Mouse (Mus musculus) midbrain, embryonic 15.5 days (tissue): Measurements from ENCODE around the gene Olfr1157. TPM values are rescaled to one million over a fixed set of nuclear protein-coding genes. Genes with fewer than 3 reads are reported as not detected.

Source experiments
- ATAC-seq: fragments of 200-750 bp; cut with Nextera tagmentation; replicated peaks from 2 replicates; pipeline ENCODE4 v1.8.0; 2017; ENCODE audit warnings: moderate TSS enrichment
- H3K27ac ChIP-seq: fragments of 300-500 bp; sonication (generic); 2 replicates; pipeline ENCODE4 v1.5.1; 2015; ENCODE audit warnings: mild to moderate bottlenecking, inconsistent platforms
- H3K27me3 ChIP-seq: fragments of 300-500 bp; sonication (generic); replicated peaks from 2 replicates; pipeline ENCODE4 v1.6.1; 2015; ENCODE audit warnings: inconsistent platforms
- H3K36me3 ChIP-seq: fragments of 300-500 bp; sonication (generic); replicated peaks from 2 replicates; pipeline ENCODE4 v1.6.1; 2015; ENCODE audit warnings: inconsistent platforms
- H3K4me1 ChIP-seq: fragments of 300-500 bp; sonication (generic); 2 replicates; pipeline ENCODE4 v1.6.1; 2015; ENCODE audit warnings: inconsistent platforms
- H3K4me2 ChIP-seq: fragments of 300-500 bp; sonication (generic); 2 replicates; pipeline ENCODE4 v1.6.1; 2015; ENCODE audit warnings: inconsistent platforms, mild to moderate bottlenecking, moderate library complexity
- H3K4me3 ChIP-seq: fragments of 300-500 bp; sonication (generic); 2 replicates; pipeline ENCODE4 v1.5.1; 2015; ENCODE audit warnings: mild to moderate bottlenecking, inconsistent platforms
- H3K9ac ChIP-seq: fragments of 300-500 bp; sonication (generic); 2 replicates; pipeline ENCODE4 v1.6.1; 2015; ENCODE audit warnings: mild to moderate bottlenecking, inconsistent platforms
- H3K9me3 ChIP-seq: fragments of 300-500 bp; sonication (generic); 2 replicates; pipeline ENCODE4 v1.6.1; 2016; ENCODE audit warnings: inconsistent platforms
- WGBS: fragments of 180-500 bp; shearing (Covaris S2); methylation state at CpG from one replicate; pipeline ENCODE4 v1.1.7; 2015; ENCODE audit warnings: mixed read lengths; 5-methylcytosine and 5-hydroxymethylcytosine counted together
- polyA plus RNA-seq: library from polyadenylated mRNA; unstranded; fragments of >200 nt; fragmentation: Nextera tagmentation; extraction: Ambion mirVana; gene quantifications from 2 replicates; pipeline ENCODE4 v1.2.1, GENCODE M21; 2015

The Olfr1157 gene
- polyA plus RNA-seq, result not detected in 2 replicates

GRCm38 (mm10) chr2:87968199-87968598, at the start of gene Olfr1157:
Gene Olfr1157 (minus strand): TSS chr2:87968299.
- 95% methylated on average over 4 of the region's 4 CpGs for WGBS
- no peak within 1 kb of the TSS for H3K4me2 ChIP-seq
- no peak within 1 kb of the TSS for H3K9ac ChIP-seq
- no peaks in the 10 kb centered on the region for H3K4me1 ChIP-seq
- H3K36me3 ChIP-seq, result no peaks in the 10 kb centered on the region
- H3K9me3 ChIP-seq, result no peaks in the 10 kb centered on the region
- no peaks in the 10 kb centered on the region for H3K27me3 ChIP-seq
- no peak within 1 kb of the TSS for H3K27ac ChIP-seq
- H3K4me3 ChIP-seq, result no peak within 1 kb of the TSS
- no peak for ATAC-seq

- H3K27me3 ChIP-seq, result no peaks in the 10 kb centered on the region
- H3K9me3 ChIP-seq, result no peaks in the 10 kb centered on the region
- no peaks in the 10 kb centered on the region for H3K4me1 ChIP-seq
- no peaks in the 10 kb centered on the region for H3K36me3 ChIP-seq
- no peak within 1 kb of the TSS for H3K27ac ChIP-seq
- H3K9ac ChIP-seq, result no peak within 1 kb of the TSS
- no peak for ATAC-seq
- no peak within 1 kb of the TSS for H3K4me2 ChIP-seq
- H3K4me3 ChIP-seq, result no peak within 1 kb of the TSS
These were observed 39.6 kb upstream of the Olfr1157 start, which contains the start of gene Olfr1160 for GRCm38 (mm10) chr2:88007515-88008318. Gene Olfr1160 (minus strand): TSS chr2:88008268.

GRCm38 (mm10) chr2:87989813-87990212, 21.7 kb upstream of the Olfr1157 start, which contains the start of gene Olfr1158:
Gene Olfr1158 (plus strand): TSS chr2:87990113.
- no peaks in the 10 kb centered on the region for H3K27me3 ChIP-seq
- H3K9me3 ChIP-seq, result no peaks in the 10 kb centered on the region
- H3K36me3 ChIP-seq, result no peaks in the 10 kb centered on the region
- no peak within 1 kb of the TSS for H3K9ac ChIP-seq
- ATAC-seq, result no peak
- no peak within 1 kb of the TSS for H3K4me2 ChIP-seq
- H3K4me3 ChIP-seq, result no peak within 1 kb of the TSS
- no peaks in the 10 kb centered on the region for H3K4me1 ChIP-seq
- no peak within 1 kb of the TSS for H3K27ac ChIP-seq

GRCm38 (mm10) chr2:87974563-87974962, 6.5 kb upstream of the Olfr1157 start, which contains the start of gene Olfr74:
Gene Olfr74 (minus strand): TSS chr2:87974663.
- ATAC-seq, result no peak
- H3K9ac ChIP-seq, result no peak within 1 kb of the TSS
- H3K9me3 ChIP-seq, result no peaks in the 10 kb centered on the region
- H3K27ac ChIP-seq, result no peak within 1 kb of the TSS
- no peaks in the 10 kb centered on the region for H3K27me3 ChIP-seq
- H3K36me3 ChIP-seq, result no peaks in the 10 kb centered on the region
- H3K4me2 ChIP-seq, result no peak within 1 kb of the TSS
- H3K4me3 ChIP-seq, result no peak within 1 kb of the TSS
- WGBS, result 72% methylated on average over 3 of the region's 3 CpGs
- H3K4me1 ChIP-seq, result no peaks in the 10 kb centered on the region

DNA sequence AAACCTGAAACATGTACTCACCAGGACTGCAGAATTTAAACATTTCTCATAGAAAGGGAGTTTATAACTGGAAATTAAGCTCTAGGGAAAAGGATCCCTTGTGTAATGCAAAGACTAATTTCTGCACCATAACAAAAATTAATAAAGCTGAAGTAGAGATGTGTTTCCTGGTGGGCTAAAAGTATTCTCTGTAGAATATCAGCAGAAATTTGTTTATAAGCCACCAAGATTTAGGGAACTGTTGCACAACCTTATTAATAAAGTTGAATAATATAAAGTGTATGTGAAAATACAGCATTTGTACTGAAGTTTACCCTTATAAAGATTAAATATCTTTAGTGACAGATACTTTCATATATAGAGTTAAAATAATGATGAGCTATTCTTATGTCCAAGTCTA, 15.1 kb downstream of the Olfr1157 start, which contains the start of gene Olfr1156:
Gene Olfr1156, minus strand, starts transcription at position 101 of the 400 bp plus-strand sequence.
- Histone ChIP-seq H3K9me3 (no peaks in the 10 kb centered on the region), H3K4me3 (no peak within 1 kb of the TSS), H3K9ac (no peak within 1 kb of the TSS), H3K27ac (no peak within 1 kb of the TSS), H3K27me3 (no peaks in the 10 kb centered on the region), H3K4me2 (no peak within 1 kb of the TSS), H3K36me3 (no peaks in the 10 kb centered on the region), H3K4me1 (no peaks in the 10 kb centered on the region)
- ATAC-seq, result no peak

DNA sequence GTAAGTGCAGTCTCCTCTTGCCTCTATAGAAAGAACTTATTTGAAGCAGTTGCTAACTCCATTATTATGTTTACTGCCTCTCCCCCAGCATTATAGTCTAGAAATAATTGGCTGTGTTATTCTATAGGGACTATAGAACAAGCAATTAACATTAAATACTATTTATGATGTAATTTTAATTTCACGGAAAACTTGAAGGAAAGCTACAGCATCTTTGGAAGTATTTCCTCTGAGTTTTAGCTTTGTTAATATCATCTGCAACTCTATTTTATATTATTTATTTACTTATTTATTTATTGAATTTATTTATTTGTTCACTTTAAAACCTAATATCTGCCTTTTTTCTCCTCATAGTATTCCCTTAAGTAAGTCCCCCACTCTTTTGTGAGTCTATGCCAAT, 23.1 kb downstream of the Olfr1157 start, which contains the start of gene Olfr1155:
Gene Olfr1155, minus strand, starts transcription at position 101 of the 400 bp plus-strand sequence.
- Histone ChIP-seq H3K9ac (no peak within 1 kb of the TSS), H3K4me1 (no peaks in the 10 kb centered on the region), H3K9me3 (no peaks in the 10 kb centered on the region), H3K27ac (no peak within 1 kb of the TSS), H3K4me3 (no peak within 1 kb of the TSS), H3K27me3 (no peaks in the 10 kb centered on the region), H3K36me3 (no peaks in the 10 kb centered on the region), H3K4me2 (no peak within 1 kb of the TSS)
- ATAC-seq, result no peak
- 94% methylated on average over 1 of the region's 1 CpGs for WGBS

Other genes with a start within 250 kb of the Olfr1157 start
- not detected in 2 replicates for gene Olfr1138, start 228.3 kb downstream of the Olfr1157 start, polyA plus RNA-seq
- gene Olfr1140, start 224.5 kb downstream of the Olfr1157 start, polyA plus RNA-seq, result not detected in 2 replicates
- gene Olfr1141, start 214.3 kb downstream of the Olfr1157 start, polyA plus RNA-seq, result not detected in 2 replicates
- not detected in 2 replicates for gene Olfr152, start 188.8 kb downstream of the Olfr1157 start, polyA plus RNA-seq
- gene Olfr1143, start 167.7 kb downstream of the Olfr1157 start, polyA plus RNA-seq, result not detected in 2 replicates
- gene Olfr1145, start 158.5 kb downstream of the Olfr1157 start, polyA plus RNA-seq, result not detected in 2 replicates
- not detected in 2 replicates for gene Olfr1148, start 137.8 kb downstream of the Olfr1157 start, polyA plus RNA-seq
- gene Olfr1150-ps1, start 124.3 kb downstream of the Olfr1157 start, polyA plus RNA-seq, result not detected in 2 replicates
- gene Olfr1151, start 112.4 kb downstream of the Olfr1157 start, polyA plus RNA-seq, result not detected in 2 replicates
- not detected in 2 replicates for gene Olfr1152, start 101.8 kb downstream of the Olfr1157 start, polyA plus RNA-seq
- gene Olfr1153, start 73.3 kb downstream of the Olfr1157 start, polyA plus RNA-seq, result not detected in 2 replicates
- gene Olfr1154, start 63.1 kb downstream of the Olfr1157 start, polyA plus RNA-seq, result not detected in 2 replicates
- not detected in 2 replicates for gene Olfr1155, start 23.2 kb downstream of the Olfr1157 start, polyA plus RNA-seq
- gene Olfr1156, start 15.2 kb downstream of the Olfr1157 start, polyA plus RNA-seq, result not detected in 2 replicates
- not detected in 2 replicates for gene Olfr74, start 6.4 kb upstream of the Olfr1157 start, polyA plus RNA-seq
- gene Olfr1158, start 21.8 kb upstream of the Olfr1157 start, polyA plus RNA-seq, result not detected in 2 replicates
- not detected in 2 replicates for gene Olfr1160, start 40.0 kb upstream of the Olfr1157 start, polyA plus RNA-seq
- not detected in 2 replicates for gene Olfr1161, start 54.5 kb upstream of the Olfr1157 start, polyA plus RNA-seq
- not detected in 2 replicates for gene Olfr73, start 69.4 kb upstream of the Olfr1157 start, polyA plus RNA-seq
- not detected in 2 replicates for gene Olfr1162, start 82.8 kb upstream of the Olfr1157 start, polyA plus RNA-seq
- not detected in 2 replicates for gene Olfr1163, start 103.5 kb upstream of the Olfr1157 start, polyA plus RNA-seq
- not detected in 2 replicates for gene Olfr1164, start 125.7 kb upstream of the Olfr1157 start, polyA plus RNA-seq
- gene Olfr1166, start 160.0 kb upstream of the Olfr1157 start, polyA plus RNA-seq, result not detected in 2 replicates
- not detected in 2 replicates for gene Olfr1167, start 186.9 kb upstream of the Olfr1157 start, polyA plus RNA-seq
- gene Olfr1168, start 213.6 kb upstream of the Olfr1157 start, polyA plus RNA-seq, result not detected in 2 replicates